Mouse (Mus musculus): ENCODE results near the gene Dbp. TPM values are rescaled to one million over a fixed set of nuclear protein-coding genes. Genes with fewer than 3 reads are reported as not detected.

Dbp gene
- polyA plus RNA-seq, 1 experiment = 26.2 TPM

- Histone ChIP-seq H3K4me3 (peak overlapping the region; percentile 96), H3K36me3 (ENCODE audit: control insufficient read depth, insufficient read depth) (no peaks in the 10 kb centered on the region), H3K79me2 (ENCODE audit: control insufficient read depth, insufficient read depth) (peaks cover 48% of the 10 kb centered on the region), H3K4me2 (ENCODE audit: low read depth) (peak overlapping the region; percentile 84), H3K27me3 (ENCODE audit: control insufficient read depth, insufficient read depth, insufficient read length) (no peaks in the 10 kb centered on the region), H3ac (ENCODE audit: control insufficient read depth, insufficient read length) (peak overlapping the region; percentile 26)
- TF ChIP-seq TCF12 (IDR thresholded peaks at IDR 0.05; ENCODE audit: insufficient read depth, poor library complexity, severe bottlenecking) = no peak
- TF ChIP-seq MYOG (IDR thresholded peaks at IDR 0.05; ENCODE audit: control insufficient read depth in 1 of 3, insufficient read depth in 1 of 3, insufficient read length in 2 of 3, low read depth in 2 of 3) = no peak
- TF ChIP-seq MAX (IDR thresholded peaks at IDR 0.05; ENCODE audit: low read depth) = no peak
- no peak for TF ChIP-seq MYOD1 (IDR thresholded peaks at IDR 0.05; ENCODE audit: control insufficient read depth in 1 of 3, insufficient read length in 2 of 3, low read depth in 2 of 3)
- TF ChIP-seq CEBPB (IDR thresholded peaks at IDR 0.05; ENCODE audit: insufficient read depth, poor library complexity, severe bottlenecking) = no peak
- no peak for TF ChIP-seq SRF (IDR thresholded peaks at IDR 0.05; ENCODE audit: control insufficient read depth, insufficient read length, low read depth)
- no peak for TF ChIP-seq USF1 (IDR thresholded peaks at IDR 0.05; ENCODE audit: low read depth)
- TF ChIP-seq TCF3 (IDR thresholded peaks at IDR 0.05; ENCODE audit: insufficient read length, low read depth) = no peak
- no peak for TF ChIP-seq POLR2A (IDR thresholded peaks at IDR 0.05; ENCODE audit: insufficient read length, low read depth)
- no peak for TF ChIP-seq POLR2AphosphoS2 (IDR thresholded peaks at IDR 0.05; ENCODE audit: insufficient read length, low read depth)
- TF ChIP-seq E2F4 (IDR thresholded peaks at IDR 0.05; ENCODE audit: insufficient read depth) = no peak
- TF ChIP-seq REST (IDR thresholded peaks at IDR 0.05; ENCODE audit: insufficient read depth, insufficient read length) = no peak
Observed at GRCm38 (mm10) chr7:45714630-45715089, 9.8 kb downstream of the Dbp start.

GRCm38 (mm10) chr7:45715090-45715708 lies 10.3 kb downstream of the Dbp start, which contains the start of gene Rpl18:
Rpl18 (plus strand) TSS chr7:45715457.
- Histone ChIP-seq H3ac (ENCODE audit: control insufficient read depth, insufficient read length) (peak within 1 kb of the TSS; percentile 26), H3K36me3 (ENCODE audit: control insufficient read depth, insufficient read depth) (no peaks in the 10 kb centered on the region)
- TF ChIP-seq TCF3 (IDR thresholded peaks at IDR 0.05; ENCODE audit: insufficient read length, low read depth) (no peak), MYOG (IDR thresholded peaks at IDR 0.05; ENCODE audit: control insufficient read depth in 1 of 3, insufficient read depth in 1 of 3, insufficient read length in 2 of 3, low read depth in 2 of 3) (no peak), POLR2AphosphoS2 (IDR thresholded peaks at IDR 0.05; ENCODE audit: insufficient read length, low read depth) (peak; percentile 91), MAX (IDR thresholded peaks at IDR 0.05; ENCODE audit: low read depth) (no peak), MYOD1 (IDR thresholded peaks at IDR 0.05; ENCODE audit: control insufficient read depth in 1 of 3, insufficient read length in 2 of 3, low read depth in 2 of 3) (peak in 1 of 3 experiments; percentile 20), SRF (IDR thresholded peaks at IDR 0.05; ENCODE audit: control insufficient read depth, insufficient read length, low read depth) (no peak), CEBPB (IDR thresholded peaks at IDR 0.05; ENCODE audit: insufficient read depth, poor library complexity, severe bottlenecking) (no peak), E2F4 (IDR thresholded peaks at IDR 0.05; ENCODE audit: insufficient read depth) (peak; percentile 50), USF1 (IDR thresholded peaks at IDR 0.05; ENCODE audit: low read depth) (no peak), REST (IDR thresholded peaks at IDR 0.05; ENCODE audit: insufficient read depth, insufficient read length) (no peak), TCF12 (IDR thresholded peaks at IDR 0.05; ENCODE audit: insufficient read depth, poor library complexity, severe bottlenecking) (no peak), POLR2A (IDR thresholded peaks at IDR 0.05; ENCODE audit: insufficient read length, low read depth) (peak; percentile 67)

GRCm38 (mm10) chr7:45715741-45716459 lies 11.0 kb downstream of the Dbp start:
- H3K36me3 ChIP-seq (ENCODE audit: control insufficient read depth, insufficient read depth) = no peaks in the 10 kb centered on the region

More at GRCm38 (mm10) chr7:45715090-45715708, 10.3 kb downstream of the Dbp start, which contains the start of gene Rpl18:
- Histone ChIP-seq H3K27me3 (ENCODE audit: control insufficient read depth, insufficient read depth, insufficient read length) (no peaks in the 10 kb centered on the region), H3K79me2 (ENCODE audit: control insufficient read depth, insufficient read depth) (peaks cover 48% of the 10 kb centered on the region), H3K4me3 (peak within 1 kb of the TSS; percentile 96), H3K4me2 (ENCODE audit: low read depth) (peak within 1 kb of the TSS; percentile 84)

GRCm38 (mm10) chr7:45716460-45716857 lies 11.6 kb downstream of the Dbp start:
- Histone ChIP-seq H3ac (ENCODE audit: control insufficient read depth, insufficient read length) (no peak overlapping the region), H3K27me3 (ENCODE audit: control insufficient read depth, insufficient read depth, insufficient read length) (no peaks in the 10 kb centered on the region), H3K4me2 (ENCODE audit: low read depth) (peak overlapping the region; percentile 79), H3K79me2 (ENCODE audit: control insufficient read depth, insufficient read depth) (peaks cover 48% of the 10 kb centered on the region), H3K36me3 (ENCODE audit: control insufficient read depth, insufficient read depth) (no peaks in the 10 kb centered on the region), H3K4me3 (peak overlapping the region; percentile 96)
- TF ChIP-seq SRF (IDR thresholded peaks at IDR 0.05; ENCODE audit: control insufficient read depth, insufficient read length, low read depth) (no peak), E2F4 (IDR thresholded peaks at IDR 0.05; ENCODE audit: insufficient read depth) (no peak), USF1 (IDR thresholded peaks at IDR 0.05; ENCODE audit: low read depth) (no peak), MAX (IDR thresholded peaks at IDR 0.05; ENCODE audit: low read depth) (no peak), CEBPB (IDR thresholded peaks at IDR 0.05; ENCODE audit: insufficient read depth, poor library complexity, severe bottlenecking) (no peak), REST (IDR thresholded peaks at IDR 0.05; ENCODE audit: insufficient read depth, insufficient read length) (no peak), POLR2A (IDR thresholded peaks at IDR 0.05; ENCODE audit: insufficient read length, low read depth) (no peak), POLR2AphosphoS2 (IDR thresholded peaks at IDR 0.05; ENCODE audit: insufficient read length, low read depth) (no peak), TCF12 (IDR thresholded peaks at IDR 0.05; ENCODE audit: insufficient read depth, poor library complexity, severe bottlenecking) (no peak), TCF3 (IDR thresholded peaks at IDR 0.05; ENCODE audit: insufficient read length, low read depth) (no peak), MYOG (IDR thresholded peaks at IDR 0.05; ENCODE audit: control insufficient read depth in 1 of 3, insufficient read depth in 1 of 3, insufficient read length in 2 of 3, low read depth in 2 of 3) (no peak), MYOD1 (IDR thresholded peaks at IDR 0.05; ENCODE audit: control insufficient read depth in 1 of 3, insufficient read length in 2 of 3, low read depth in 2 of 3) (no peak)

More at GRCm38 (mm10) chr7:45715741-45716459, 11.0 kb downstream of the Dbp start:
- H3ac ChIP-seq (ENCODE audit: control insufficient read depth, insufficient read length) = no peak overlapping the region
- TF ChIP-seq E2F4 (IDR thresholded peaks at IDR 0.05; ENCODE audit: insufficient read depth) (no peak), POLR2A (IDR thresholded peaks at IDR 0.05; ENCODE audit: insufficient read length, low read depth) (no peak), MAX (IDR thresholded peaks at IDR 0.05; ENCODE audit: low read depth) (no peak), POLR2AphosphoS2 (IDR thresholded peaks at IDR 0.05; ENCODE audit: insufficient read length, low read depth) (no peak), CEBPB (IDR thresholded peaks at IDR 0.05; ENCODE audit: insufficient read depth, poor library complexity, severe bottlenecking) (no peak), MYOD1 (IDR thresholded peaks at IDR 0.05; ENCODE audit: control insufficient read depth in 1 of 3, insufficient read length in 2 of 3, low read depth in 2 of 3) (no peak), SRF (IDR thresholded peaks at IDR 0.05; ENCODE audit: control insufficient read depth, insufficient read length, low read depth) (no peak), TCF3 (IDR thresholded peaks at IDR 0.05; ENCODE audit: insufficient read length, low read depth) (no peak), TCF12 (IDR thresholded peaks at IDR 0.05; ENCODE audit: insufficient read depth, poor library complexity, severe bottlenecking) (no peak), REST (IDR thresholded peaks at IDR 0.05; ENCODE audit: insufficient read depth, insufficient read length) (no peak), MYOG (IDR thresholded peaks at IDR 0.05; ENCODE audit: control insufficient read depth in 1 of 3, insufficient read depth in 1 of 3, insufficient read length in 2 of 3, low read depth in 2 of 3) (no peak), USF1 (IDR thresholded peaks at IDR 0.05; ENCODE audit: low read depth) (no peak)
- H3K4me2 ChIP-seq (ENCODE audit: low read depth) = peak overlapping the region; percentile 79
- H3K27me3 ChIP-seq (ENCODE audit: control insufficient read depth, insufficient read depth, insufficient read length) = no peaks in the 10 kb centered on the region
- peak overlapping the region; percentile 96 for H3K4me3 ChIP-seq
- peaks cover 48% of the 10 kb centered on the region for H3K79me2 ChIP-seq (ENCODE audit: control insufficient read depth, insufficient read depth)

Measured in myocyte (in vitro differentiated cells).